Mouse (Mus musculus) kidney, adult 2 months (tissue): ENCODE results near the gene Arhgdia. TPM values are rescaled to one million over a fixed set of nuclear protein-coding genes. Genes with fewer than 3 reads are reported as not detected.
"Not testable (repeated sequence)": the region's sequence is repeated elsewhere in the genome, so short reads cannot be mapped to it uniquely, and the experiment has no call there.

Source experiments
- DNase-seq: peaks from one replicate; pipeline ENCODE4 v3.0.0; 2021
- H3K27ac ChIP-seq: fragments of 200-500 bp; 2 replicates; pipeline ENCODE4 v1.5.1; 2012; ENCODE audit warnings: low read depth, low read length, control low read depth, inconsistent platforms; ENCODE audit not compliant: insufficient read depth
- H3K27me3 ChIP-seq: fragments of 200-500 bp; replicated peaks from 2 replicates; pipeline ENCODE4 v1.6.1; 2012; ENCODE audit warnings: mild to moderate bottlenecking, moderate library complexity, low read length, inconsistent platforms; ENCODE audit not compliant: control insufficient read depth, insufficient read depth
- H3K36me3 ChIP-seq: fragments of 200-500 bp; 2 replicates; pipeline ENCODE4 v1.6.1; 2012; ENCODE audit warnings: mild to moderate bottlenecking, moderate library complexity, low read length, inconsistent platforms; ENCODE audit not compliant: control insufficient read depth, insufficient read depth
- H3K4me1 ChIP-seq: fragments of 200-500 bp; 2 replicates; pipeline ENCODE4 v1.6.1; 2011; ENCODE audit warnings: low read length; ENCODE audit not compliant: control insufficient read depth, insufficient read depth
- H3K4me3 ChIP-seq: fragments of 200-500 bp; 2 replicates; pipeline ENCODE4 v1.5.1; 2011; ENCODE audit warnings: mild to moderate bottlenecking, low read depth, low read length, control low read depth; ENCODE audit not compliant: insufficient read depth
- CTCF ChIP-seq: fragments of 200-500 bp; conservative IDR thresholded peaks from 2 replicates; pipeline ENCODE4 v1.5.1; 2011; ENCODE audit warnings: low read depth, mild to moderate bottlenecking, control low read depth, low read length, moderate library complexity, mixed read lengths; ENCODE audit not compliant: insufficient read depth, insufficient read length
- POLR2A ChIP-seq: fragments of 200-500 bp; IDR thresholded peaks from one replicate; pipeline ENCODE4 v1.6.1; 2011; ENCODE audit warnings: low read depth, low read length, control low read depth
- WGBS: fragments of 180-500 bp; shearing (Covaris S2); methylation state at CpG from one replicate; pipeline ENCODE4 v1.1.7; 2018; 5-methylcytosine and 5-hydroxymethylcytosine counted together
- polyA plus RNA-seq: library from polyadenylated mRNA; depleted of rRNA; stranded (reverse); fragments of >200 nt; gene quantifications from 2 replicates; pipeline ENCODE4 v1.2.3, GENCODE M21; 2012

The Arhgdia gene
- polyA plus RNA-seq, 1 experiment, result 543 TPM

DNA sequence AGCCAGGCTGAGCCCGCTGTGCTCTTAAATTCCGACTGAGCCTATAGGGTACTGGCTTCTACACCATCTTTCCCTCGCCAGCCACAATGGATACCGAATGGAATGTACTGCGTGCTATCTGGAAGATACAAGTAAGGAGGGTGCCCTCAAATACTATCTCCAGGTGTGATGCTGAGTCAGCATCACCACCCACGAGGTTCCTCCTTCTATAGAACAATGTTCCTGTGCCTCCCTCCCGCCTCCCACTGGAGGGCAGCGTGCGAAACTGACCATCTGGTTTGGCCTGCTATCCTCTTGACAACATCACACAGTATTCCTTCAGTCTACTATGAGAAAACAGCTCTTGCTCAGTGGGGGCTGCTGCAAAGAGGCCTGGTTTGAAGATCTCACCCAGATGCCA, 16.3 kb downstream of the Arhgdia start:
- Histone ChIP-seq H3K27me3 (no peaks in the 10 kb centered on the region), H3K4me1 (no peaks in the 10 kb centered on the region), H3K4me3 (no peak overlapping the region), H3K36me3 (peaks cover 14% of the 10 kb centered on the region), H3K27ac (no peak overlapping the region)
- TF ChIP-seq POLR2A (no peak), CTCF (0 out of 2 replicates have a peak, but pooled peaks have one; percentile 0)
- 83% methylated on average over 9 of the region's 9 CpGs for WGBS
- no peak for DNase-seq

DNA sequence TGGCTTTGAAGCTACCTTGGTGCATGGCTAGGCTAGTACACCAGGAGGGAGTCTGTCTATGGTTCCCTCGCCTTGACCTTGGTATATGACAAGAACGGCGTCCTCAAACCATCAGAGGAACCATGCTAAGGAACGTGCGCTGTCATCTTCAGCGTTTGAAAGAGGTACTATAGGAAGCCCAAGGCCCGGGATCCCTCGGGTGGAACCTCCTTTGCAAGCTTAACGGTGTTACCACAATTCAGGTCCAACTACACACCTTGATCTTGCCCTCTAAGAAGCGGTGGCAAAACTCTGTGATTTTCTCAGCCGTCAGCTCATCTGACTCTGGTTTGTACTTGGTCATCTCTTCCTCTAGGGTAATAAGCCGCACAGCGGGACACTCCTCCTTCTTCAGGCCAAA, 18.5 kb downstream of the Arhgdia start:
- Histone ChIP-seq H3K27me3 (no peaks in the 10 kb centered on the region), H3K4me1 (no peaks in the 10 kb centered on the region), H3K27ac (no peak overlapping the region), H3K36me3 (peaks cover 11% of the 10 kb centered on the region), H3K4me3 (no peak overlapping the region)
- TF ChIP-seq CTCF (no peak), POLR2A (no peak)
- 93% methylated on average over 13 of the region's 13 CpGs for WGBS
- no peak for DNase-seq

DNA sequence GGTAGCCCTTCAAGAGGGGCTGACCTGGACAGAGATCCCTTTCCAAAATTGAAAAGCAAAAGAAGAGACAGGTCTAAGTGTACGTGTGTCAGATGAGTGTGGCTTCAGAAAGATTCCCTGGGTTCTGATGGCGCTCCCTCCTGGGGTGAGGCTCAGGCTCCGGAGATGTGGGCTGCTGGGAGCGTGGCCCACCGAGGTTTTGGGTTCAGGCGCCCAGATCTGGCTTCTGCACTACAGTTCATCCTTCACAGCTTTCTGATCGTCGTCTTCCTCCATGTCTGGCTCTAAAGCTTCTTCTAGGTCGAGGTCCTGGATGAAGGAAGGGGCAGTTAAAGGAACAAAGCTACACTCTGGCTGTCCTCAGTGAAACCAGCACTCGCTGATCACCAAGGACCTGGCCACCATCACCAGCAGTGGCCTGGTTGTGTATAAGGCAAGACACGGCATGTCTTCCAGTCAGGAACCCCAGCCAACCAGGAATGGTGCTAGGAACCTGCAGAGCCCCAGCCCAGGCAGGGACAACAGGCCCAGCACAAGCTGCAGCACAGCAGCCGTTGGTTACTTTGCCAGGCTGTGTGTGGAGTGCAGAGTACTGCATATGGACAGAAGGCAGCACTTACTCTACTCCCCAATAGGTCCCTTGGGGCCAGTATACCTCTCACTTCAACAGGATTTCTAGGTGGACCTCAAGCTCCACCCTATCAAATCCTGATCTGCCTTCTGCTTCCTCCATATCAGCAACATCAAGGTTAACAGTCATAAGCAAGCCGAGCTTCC, 20.3 kb downstream of the Arhgdia start:
- Histone ChIP-seq H3K27ac (no peak overlapping the region), H3K27me3 (no peaks in the 10 kb centered on the region), H3K4me3 (no peak overlapping the region), H3K4me1 (no peaks in the 10 kb centered on the region), H3K36me3 (peaks cover 8% of the 10 kb centered on the region)
- TF ChIP-seq POLR2A (no peak), CTCF (no peak)
- no peak for DNase-seq
- WGBS, result 91% methylated on average over 13 of the region's 13 CpGs

DNA sequence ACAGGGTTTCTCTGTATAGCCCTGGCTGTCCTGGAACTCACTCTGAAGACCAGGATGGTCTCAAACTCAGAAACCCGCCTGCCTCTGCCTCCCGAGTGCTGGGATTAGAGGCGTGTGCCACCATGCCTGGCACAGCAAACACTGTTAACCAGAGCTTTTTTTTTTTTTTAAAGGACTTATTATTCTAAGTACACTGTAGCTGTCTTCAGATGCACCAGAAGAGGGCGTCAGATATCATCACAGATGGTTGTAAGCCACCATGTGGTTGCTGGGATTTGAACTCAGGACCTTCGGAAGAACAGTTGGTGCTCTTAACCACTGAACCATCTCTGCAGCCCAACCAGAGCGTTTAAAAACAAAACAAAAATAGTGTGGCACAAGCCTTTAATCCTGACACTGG, 22.6 kb downstream of the Arhgdia start:
- not testable (repeated sequence) for H3K27ac ChIP-seq, H3K27me3 ChIP-seq, DNase-seq, H3K4me3 ChIP-seq, H3K36me3 ChIP-seq, H3K4me1 ChIP-seq
- 88% methylated on average over 6 of the region's 6 CpGs for WGBS

DNA sequence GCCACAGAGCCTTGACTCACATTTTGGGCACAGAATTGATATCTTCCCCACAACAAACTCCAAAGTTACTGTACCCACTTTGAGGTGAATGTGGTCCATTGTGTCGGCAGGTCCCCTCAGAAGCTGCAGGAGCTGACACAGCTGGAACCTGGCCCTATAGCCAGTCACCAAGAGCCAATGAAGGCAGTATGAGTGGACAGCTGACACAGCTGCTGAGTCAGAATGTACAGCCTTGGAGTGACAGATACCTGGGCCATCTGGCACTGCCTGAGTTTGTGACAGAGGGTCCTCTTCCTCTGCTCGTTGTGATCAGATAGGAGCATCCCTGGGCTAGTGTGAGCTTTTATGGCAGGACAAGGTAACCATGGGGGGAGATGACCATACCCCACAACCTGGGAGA, 26.2 kb downstream of the Arhgdia start:
- no peaks in the 10 kb centered on the region for H3K36me3 ChIP-seq
- no peaks in the 10 kb centered on the region for H3K27me3 ChIP-seq
- H3K27ac ChIP-seq, result no peak overlapping the region
- H3K4me3 ChIP-seq, result no peak overlapping the region
- WGBS, result 89% methylated on average over 2 of the region's 2 CpGs
- H3K4me1 ChIP-seq, result 0 out of 2 replicates have a peak, but pooled peaks cover 3% of the 10 kb centered on the region
- DNase-seq, result no peak
- TF ChIP-seq CTCF, result no peak
- no peak for TF ChIP-seq POLR2A

DNA sequence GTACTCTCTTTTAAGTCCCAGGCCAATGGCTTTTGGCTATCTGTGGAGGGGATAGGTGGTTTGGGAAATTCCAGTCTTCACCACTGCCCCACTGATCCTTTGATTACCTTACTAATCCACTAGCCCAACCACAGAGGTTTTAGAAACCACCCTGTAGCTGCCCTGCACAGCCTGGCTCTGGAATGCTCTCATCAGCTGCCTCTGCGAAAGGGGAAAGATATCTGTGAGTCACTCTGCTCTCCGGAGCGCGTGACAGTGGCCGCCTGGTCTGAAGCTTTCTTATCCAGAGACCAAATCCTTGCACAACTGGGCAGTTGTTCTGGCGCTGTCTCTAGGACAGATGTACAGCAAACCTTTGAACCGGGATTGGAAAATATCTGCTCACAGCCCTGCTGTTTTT, 26.6 kb downstream of the Arhgdia start:
- DNase-seq, result no peak
- H3K27me3 ChIP-seq, result no peaks in the 10 kb centered on the region
- H3K36me3 ChIP-seq, result no peaks in the 10 kb centered on the region
- H3K4me1 ChIP-seq, result peaks cover 7% of the 10 kb centered on the region; the same call in 1 of the 2 replicates
- no peak overlapping the region for H3K27ac ChIP-seq
- WGBS, result 82% methylated on average over 7 of the region's 7 CpGs
- no peak for TF ChIP-seq POLR2A
- TF ChIP-seq CTCF, result no peak
- no peak overlapping the region for H3K4me3 ChIP-seq

DNA sequence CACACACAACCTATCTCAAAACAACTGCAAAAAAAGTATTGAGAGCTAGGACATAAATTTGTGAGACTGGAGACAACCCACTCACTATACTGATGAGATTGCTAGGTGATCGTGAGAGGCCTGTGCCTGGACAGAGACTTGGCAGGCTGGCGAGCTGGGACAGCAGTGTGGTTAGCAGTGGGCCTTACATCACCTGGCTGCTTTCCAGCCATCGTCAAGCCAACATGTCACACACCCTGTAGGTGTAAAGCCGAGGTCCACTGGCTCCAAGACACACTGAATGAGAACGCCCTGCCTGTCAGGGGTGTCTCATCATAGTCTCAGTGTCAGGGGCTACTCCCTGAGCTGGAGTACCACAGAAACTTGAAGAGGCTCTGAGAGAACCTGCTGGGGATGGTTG, 28.7 kb downstream of the Arhgdia start:
- Histone ChIP-seq H3K27me3 (no peaks in the 10 kb centered on the region), H3K36me3 (no peaks in the 10 kb centered on the region), H3K4me3 (no peak overlapping the region), H3K27ac (no peak overlapping the region), H3K4me1 (peaks cover 16% of the 10 kb centered on the region)
- no peak for TF ChIP-seq POLR2A
- TF ChIP-seq CTCF, result no peak
- 71% methylated on average over 5 of the region's 5 CpGs for whole genome bisulfite sequencing
- no peak for DNase-seq
